10 mouse cellular contexts compared by ENCODE assay signal in the genomic region with DNA sequence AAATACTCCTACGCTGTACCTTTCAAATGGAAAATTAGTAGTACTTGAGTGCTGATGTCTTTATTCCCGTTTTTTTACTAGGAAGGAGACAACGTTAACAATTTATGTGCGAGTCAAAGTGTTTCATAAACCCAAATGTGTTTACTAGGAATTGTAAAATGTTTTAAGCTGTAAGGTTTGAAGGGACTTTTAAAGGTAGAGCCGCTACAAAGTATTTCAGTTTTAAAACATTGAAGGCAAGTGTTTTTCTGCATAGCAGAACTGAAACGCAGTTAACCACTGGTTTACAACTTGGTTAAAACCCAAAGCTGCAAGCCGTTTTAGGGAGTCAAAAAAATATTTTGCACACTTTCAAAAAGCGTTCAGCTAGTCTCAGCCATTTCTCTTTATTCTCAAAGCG. TPM values are rescaled to one million over a fixed set of nuclear protein-coding genes. Genes with fewer than 3 reads are reported as not detected.
A peak's percentile ranks its signal among the peaks of the same experiment; 100 is the strongest.
DNase-seq lines count a peak whose midpoint lies in the region; ATAC-seq lines count a peak whose summit lies in the region.
"Had no signal": no experiment of that assay in that cellular context is flagged by ENCODE, and none has a peak within 500 bp of the region (broad histone marks: within the 10 kb centered on the region; RNA-seq: fewer than 3 reads in every experiment).

No protein-coding gene starts in this region.

- no peak overlapping the region for H3K27ac ChIP-seq in hindbrain, embryonic 15.5 days (replicated peaks)
- H3K27ac ChIP-seq in hindbrain, embryonic 11.5 days (ENCODE audit: low read depth, low read length), result no peak overlapping the region
- no peak overlapping the region for H3K27ac ChIP-seq in midbrain, embryonic 15.5 days
- H3K27ac ChIP-seq in midbrain, embryonic 13.5 days, result no peak overlapping the region
- H3K27ac ChIP-seq in intestine, embryonic 15.5 days, result no peak overlapping the region
- no peak overlapping the region for H3K27ac ChIP-seq in stomach, embryonic 15.5 days
- H3K27ac ChIP-seq: liver, embryonic 13.5 days had no signal

- WGBS in hindbrain, embryonic 15.5 days, result 89% methylated on average over 9 of the region's 9 CpGs
- 89% methylated on average over 9 of the region's 9 CpGs for WGBS in hindbrain, embryonic 11.5 days
- 88% methylated on average over 9 of the region's 9 CpGs for WGBS in midbrain, embryonic 15.5 days
- WGBS in midbrain, embryonic 13.5 days, result 84% methylated on average over 9 of the region's 9 CpGs
- WGBS in intestine, embryonic 15.5 days, result 82% methylated on average over 9 of the region's 9 CpGs
- 85% methylated on average over 9 of the region's 9 CpGs for WGBS in stomach, embryonic 15.5 days

- peak overlapping the region; percentile 72 for H3K4me2 ChIP-seq in hindbrain, embryonic 15.5 days
- H3K4me2 ChIP-seq in hindbrain, embryonic 11.5 days (replicated peaks; ENCODE audit: low read depth, low read length), result no peak overlapping the region
- H3K4me2 ChIP-seq in midbrain, embryonic 15.5 days, result peak overlapping the region; percentile 71; the same call in 1 of the 2 replicates
- H3K4me2 ChIP-seq in midbrain, embryonic 13.5 days (replicated peaks), result no peak overlapping the region
- peak overlapping the region; percentile 86 for H3K4me2 ChIP-seq in intestine, embryonic 15.5 days (replicated peaks)
- H3K4me2 ChIP-seq in stomach, embryonic 15.5 days, result peak overlapping the region; percentile 95

- no peak for ATAC-seq in hindbrain, embryonic 15.5 days (ENCODE audit: low FRiP score, low read depth)
- ATAC-seq in hindbrain, embryonic 11.5 days (ENCODE audit: low FRiP score), result no peak
- ATAC-seq in midbrain, embryonic 15.5 days (replicated peaks), result no peak
- ATAC-seq in midbrain, embryonic 13.5 days, result no peak
- no peak for ATAC-seq in intestine, embryonic 15.5 days
- ATAC-seq in stomach, embryonic 15.5 days (ENCODE audit: insufficient read depth, low FRiP score, low read depth), result no peak
- no peak for ATAC-seq in activated CD4-positive, CD25-positive, alpha-beta regulatory T cell, adult 4 months

- H3K4me1 ChIP-seq in hindbrain, embryonic 15.5 days (replicated peaks), result peaks cover 24% of the 10 kb centered on the region
- H3K4me1 ChIP-seq in hindbrain, embryonic 11.5 days (replicated peaks; ENCODE audit: control insufficient read depth, insufficient read depth, low read length), result no peaks in the 10 kb centered on the region
- H3K4me1 ChIP-seq in midbrain, embryonic 15.5 days, result peaks cover 17% of the 10 kb centered on the region
- peaks cover 13% of the 10 kb centered on the region; the same call in 1 of the 2 replicates for H3K4me1 ChIP-seq in midbrain, embryonic 13.5 days (replicated peaks)
- H3K4me1 ChIP-seq in intestine, embryonic 15.5 days (replicated peaks), result peaks cover 7% of the 10 kb centered on the region
- H3K4me1 ChIP-seq in stomach, embryonic 15.5 days, result 0 out of 2 replicates have a peak, but pooled peaks cover 5% of the 10 kb centered on the region

- H3K36me3 ChIP-seq in hindbrain, embryonic 15.5 days, result no peaks in the 10 kb centered on the region
- no peaks in the 10 kb centered on the region for H3K36me3 ChIP-seq in hindbrain, embryonic 11.5 days (ENCODE audit: control insufficient read depth, insufficient read depth, low read length)
- H3K36me3 ChIP-seq in midbrain, embryonic 15.5 days (replicated peaks), result 0 out of 2 replicates have a peak, but pooled peaks cover 1% of the 10 kb centered on the region
- no peaks in the 10 kb centered on the region for H3K36me3 ChIP-seq in midbrain, embryonic 13.5 days
- no peaks in the 10 kb centered on the region for H3K36me3 ChIP-seq in intestine, embryonic 15.5 days
- no peaks in the 10 kb centered on the region for H3K36me3 ChIP-seq in stomach, embryonic 15.5 days
- H3K36me3 ChIP-seq: liver, embryonic 13.5 days had no signal

- no peak overlapping the region for H3K9ac ChIP-seq in hindbrain, embryonic 15.5 days
- no peak overlapping the region for H3K9ac ChIP-seq in hindbrain, embryonic 11.5 days (ENCODE audit: low read depth, low read length)
- no peak overlapping the region for H3K9ac ChIP-seq in midbrain, embryonic 15.5 days
- no peak overlapping the region for H3K9ac ChIP-seq in midbrain, embryonic 13.5 days (replicated peaks)
- no peak overlapping the region for H3K9ac ChIP-seq in intestine, embryonic 15.5 days
- no peak overlapping the region for H3K9ac ChIP-seq in stomach, embryonic 15.5 days
- H3K9ac ChIP-seq: liver, embryonic 13.5 days had no signal

- H3K9me3 ChIP-seq in hindbrain, embryonic 15.5 days, result no peaks in the 10 kb centered on the region
- H3K9me3 ChIP-seq in hindbrain, embryonic 11.5 days (ENCODE audit: control insufficient read depth, low read length), result no peaks in the 10 kb centered on the region
- no peaks in the 10 kb centered on the region for H3K9me3 ChIP-seq in midbrain, embryonic 15.5 days
- no peaks in the 10 kb centered on the region for H3K9me3 ChIP-seq in midbrain, embryonic 13.5 days
- no peaks in the 10 kb centered on the region for H3K9me3 ChIP-seq in intestine, embryonic 15.5 days
- no peaks in the 10 kb centered on the region for H3K9me3 ChIP-seq in stomach, embryonic 15.5 days
- H3K9me3 ChIP-seq: liver, embryonic 13.5 days had no signal

- H3K27me3 ChIP-seq in hindbrain, embryonic 15.5 days, result peaks cover 14% of the 10 kb centered on the region
- H3K27me3 ChIP-seq in hindbrain, embryonic 11.5 days (ENCODE audit: control insufficient read depth, insufficient read depth, low read length), result peaks cover 2% of the 10 kb centered on the region
- peaks cover 7% of the 10 kb centered on the region for H3K27me3 ChIP-seq in midbrain, embryonic 15.5 days (replicated peaks)
- H3K27me3 ChIP-seq in midbrain, embryonic 13.5 days, result peaks cover 34% of the 10 kb centered on the region
- no peaks in the 10 kb centered on the region for H3K27me3 ChIP-seq in intestine, embryonic 15.5 days (replicated peaks)
- no peaks in the 10 kb centered on the region for H3K27me3 ChIP-seq in stomach, embryonic 15.5 days (replicated peaks)

- no peak for DNase-seq in hindbrain, embryonic 11.5 days (ENCODE audit: low spot score)
- DNase-seq: liver, embryonic 13.5 days; thymus, adult 2 months had no signal

- no peak overlapping the region for H3K4me3 ChIP-seq in hindbrain, embryonic 15.5 days
- no peak overlapping the region for H3K4me3 ChIP-seq in hindbrain, embryonic 11.5 days (ENCODE audit: low read depth, low read length)
- no peak overlapping the region for H3K4me3 ChIP-seq in midbrain, embryonic 15.5 days
- H3K4me3 ChIP-seq in midbrain, embryonic 13.5 days (replicated peaks), result no peak overlapping the region
- H3K4me3 ChIP-seq in intestine, embryonic 15.5 days (replicated peaks), result no peak overlapping the region
- H3K4me3 ChIP-seq in stomach, embryonic 15.5 days (replicated peaks), result 0 out of 2 replicates have a peak overlapping the region, but pooled peaks have one; percentile 79
- H3K4me3 ChIP-seq: erythroblast, embryonic 14.5 days had no signal

RNA-seq across cellular contexts. Expression of a gene that starts 0.8 kb away (rescaled TPM):
- 6.1 and 7.4 TPM in 2 replicates for polyA plus RNA-seq in hindbrain, embryonic 15.5 days (2015; fragmentation: Nextera tagmentation; extraction: Ambion mirVana)
- polyA plus RNA-seq in hindbrain, embryonic 11.5 days (2014; fragmentation: Nextera tagmentation; extraction: Ambion mirVana), result 0.57 and 1.5 TPM in 2 replicates
- polyA plus RNA-seq in midbrain, embryonic 15.5 days (2015; fragmentation: Nextera tagmentation; extraction: Ambion mirVana), result 6.9 and 7.0 TPM in 2 replicates
- polyA plus RNA-seq in midbrain, embryonic 13.5 days (2015; fragmentation: Nextera tagmentation; extraction: Ambion mirVana), result 2.6 and 4.4 TPM in 2 replicates
- 7.3 and 7.4 TPM in 2 replicates for polyA plus RNA-seq in intestine, embryonic 15.5 days (2015; fragmentation: Nextera tagmentation; extraction: Ambion mirVana)
- polyA plus RNA-seq in stomach, embryonic 15.5 days (2015; fragmentation: Nextera tagmentation; extraction: Ambion mirVana), result 8.1 and 9.0 TPM in 2 replicates
- not detected for polyA plus RNA-seq in activated CD4-positive, CD25-positive, alpha-beta regulatory T cell, adult 4 months (2017; shearing (Covaris generic))
- polyA plus RNA-seq: erythroblast, embryonic 14.5 days had no signal

RNA-seq across cellular contexts. Expression of a gene that starts 47.6 kb away (rescaled TPM):
- polyA plus RNA-seq in hindbrain, embryonic 15.5 days (2015; fragmentation: Nextera tagmentation; extraction: Ambion mirVana), result 89.6 and 94.9 TPM in 2 replicates
- polyA plus RNA-seq in hindbrain, embryonic 11.5 days (2014; fragmentation: Nextera tagmentation; extraction: Ambion mirVana), result 88.9 and 90.1 TPM in 2 replicates
- polyA plus RNA-seq in midbrain, embryonic 15.5 days (2015; fragmentation: Nextera tagmentation; extraction: Ambion mirVana), result 87.8 and 89.4 TPM in 2 replicates
- polyA plus RNA-seq in midbrain, embryonic 13.5 days (2015; fragmentation: Nextera tagmentation; extraction: Ambion mirVana), result 88.9 and 89.0 TPM in 2 replicates
- polyA plus RNA-seq in intestine, embryonic 15.5 days (2015; fragmentation: Nextera tagmentation; extraction: Ambion mirVana), result 95.5 and 97.4 TPM in 2 replicates
- polyA plus RNA-seq in stomach, embryonic 15.5 days (2015; fragmentation: Nextera tagmentation; extraction: Ambion mirVana), result 89.0 and 91.0 TPM in 2 replicates
- 100 to 1,000 TPM; 125 to 148 TPM for polyA plus RNA-seq in activated CD4-positive, CD25-positive, alpha-beta regulatory T cell, adult 4 months (2017; shearing (Covaris generic))

Comparison
In these comparisons a context has a peak if more than half of its experiments do, and no peak if none do; other contexts are left out.
1. H3K4me2 ChIP-seq: peak in hindbrain, embryonic 15.5 days (single experiment), midbrain, embryonic 15.5 days (single experiment), intestine, embryonic 15.5 days (single experiment) and stomach, embryonic 15.5 days (single experiment); none in hindbrain, embryonic 11.5 days (single experiment) and midbrain, embryonic 13.5 days (single experiment).